Mouse (Mus musculus) thymus, postnatal 4 days (tissue): ENCODE data around the gene Uvrag.
A peak's percentile ranks its signal among the peaks of the same experiment; 100 is the strongest.
"Not testable (repeated sequence)": the region's sequence is repeated elsewhere in the genome, so short reads cannot be mapped to it uniquely, and the experiment has no call there.

ENCODE experiments used
- DNase-seq: peaks from one replicate; pipeline ENCODE4 v3.0.0; 2021

The Uvrag gene

DNA sequence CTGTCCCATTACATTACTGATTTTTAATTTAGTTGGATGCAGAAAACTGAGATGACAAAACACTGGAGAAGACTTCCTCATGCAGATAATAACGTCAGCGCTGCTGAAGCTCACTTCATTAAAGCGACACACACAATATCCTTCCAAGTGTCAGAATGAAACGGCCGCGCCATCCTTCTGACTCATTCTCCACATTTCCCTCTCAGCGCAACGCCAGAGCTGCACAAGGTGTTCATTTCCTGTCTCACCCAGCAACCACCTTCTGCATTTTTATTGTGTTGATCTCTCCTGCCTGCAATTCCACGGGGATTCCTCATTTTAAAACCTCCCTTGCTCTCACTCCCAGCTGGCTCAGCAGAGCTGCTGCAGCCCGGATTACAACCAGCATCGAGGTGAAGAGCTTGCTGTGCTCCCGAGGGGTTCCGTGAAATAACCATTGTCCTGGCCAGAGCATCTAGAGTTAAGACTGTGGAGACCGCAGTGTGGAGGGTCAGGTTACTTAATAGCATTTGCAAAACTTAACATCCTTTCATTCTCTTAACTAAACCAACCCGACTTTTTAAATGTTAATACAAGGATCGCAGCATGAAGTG, 172.8 kb downstream of the Uvrag start:
- DNase-seq = no peak

DNA sequence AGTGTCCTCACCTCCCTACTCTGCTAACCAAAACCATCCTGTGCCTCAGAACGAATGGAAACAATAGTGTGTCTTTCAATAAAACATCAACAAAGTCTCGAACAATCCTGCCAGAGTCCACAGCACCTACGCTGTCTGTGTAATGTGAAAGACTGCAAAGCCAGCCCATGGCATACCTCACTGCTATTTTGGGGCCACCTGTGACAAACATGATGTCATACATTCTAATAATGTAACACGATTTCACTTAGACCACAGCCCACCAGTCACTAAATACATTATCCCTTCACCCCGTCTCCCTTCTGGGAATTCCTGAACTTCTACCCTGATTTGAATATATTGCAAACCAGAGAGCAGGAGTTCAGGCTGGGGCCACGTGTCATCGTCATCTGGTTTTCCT, 173.3 kb downstream of the Uvrag start:
- DNase-seq = no peak

GRCm38 (mm10) chr7:98963581-98963980, 177.4 kb downstream of the Uvrag start:
- not testable (repeated sequence) for DNase-seq

- peak; percentile 80 for DNase-seq
Observed at GRCm38 (mm10) chr7:98962547-98963311, 178.2 kb downstream of the Uvrag start.

- DNase-seq = no peak
Observed at GRCm38 (mm10) chr7:98962074-98962473, 178.9 kb downstream of the Uvrag start.

DNA sequence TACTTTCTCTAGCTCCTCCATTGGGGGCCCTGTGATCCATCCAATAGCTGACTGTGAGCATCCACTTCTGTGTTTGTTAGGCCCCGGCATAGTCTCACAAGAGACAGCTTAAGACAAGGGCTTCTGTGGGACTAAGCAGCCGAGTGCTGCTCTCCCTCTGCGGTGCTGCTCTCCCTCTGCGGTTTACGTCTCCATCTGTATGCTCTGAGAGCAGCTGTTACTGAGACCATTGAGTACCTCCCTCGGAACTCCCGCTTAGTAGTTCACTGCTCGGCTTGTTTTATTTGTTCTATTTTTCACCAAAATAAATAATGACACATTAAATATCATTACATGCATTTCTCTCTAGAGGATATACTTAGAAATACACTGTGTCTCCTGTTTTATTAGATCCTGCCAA, 180.7 kb downstream of the Uvrag start:
- DNase-seq = no peak

DNA sequence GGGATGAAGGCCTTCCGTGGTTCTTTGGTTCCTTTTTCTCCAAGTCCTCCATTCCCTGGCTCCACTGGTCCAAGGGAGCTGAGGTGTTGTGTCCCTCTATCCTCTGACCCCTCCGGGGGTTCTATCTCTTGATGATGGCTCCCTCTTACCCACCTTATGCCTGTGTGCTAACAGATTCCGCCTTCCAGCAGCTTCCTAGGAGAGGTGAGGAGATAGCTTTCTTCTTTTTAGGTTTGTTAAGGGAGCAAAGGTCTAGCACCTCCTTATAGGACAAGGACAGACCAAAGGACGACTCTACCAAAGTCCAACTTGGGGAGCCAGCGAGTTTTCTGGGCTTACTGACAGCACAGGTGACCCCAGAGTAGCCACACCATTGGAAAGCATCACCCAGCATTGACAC, 181.7 kb downstream of the Uvrag start:
- no peak for DNase-seq

DNA sequence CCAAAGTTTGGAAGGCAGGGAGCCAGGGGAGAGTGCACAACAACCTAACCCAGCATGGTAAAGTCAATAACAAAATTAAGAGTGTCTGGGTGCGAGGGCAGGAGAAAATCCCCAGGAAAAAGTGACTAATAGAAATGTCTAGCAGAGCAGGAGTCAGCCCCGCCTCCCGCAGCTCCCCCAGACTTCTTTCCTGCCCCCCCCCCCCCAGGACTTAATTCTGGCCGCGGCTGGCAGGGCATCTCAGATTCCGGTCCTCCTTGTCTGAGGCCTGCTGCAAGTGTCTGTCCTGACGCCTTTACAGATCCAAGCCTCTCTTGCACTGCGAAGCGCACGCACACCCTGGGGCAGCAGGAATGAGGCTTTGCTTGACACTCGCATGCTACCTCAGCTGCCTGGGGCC, 182.8 kb downstream of the Uvrag start:
- DNase-seq = no peak

GRCm38 (mm10) chr7:98957111-98957741, 183.7 kb downstream of the Uvrag start:
- DNase-seq = no peak

DNA sequence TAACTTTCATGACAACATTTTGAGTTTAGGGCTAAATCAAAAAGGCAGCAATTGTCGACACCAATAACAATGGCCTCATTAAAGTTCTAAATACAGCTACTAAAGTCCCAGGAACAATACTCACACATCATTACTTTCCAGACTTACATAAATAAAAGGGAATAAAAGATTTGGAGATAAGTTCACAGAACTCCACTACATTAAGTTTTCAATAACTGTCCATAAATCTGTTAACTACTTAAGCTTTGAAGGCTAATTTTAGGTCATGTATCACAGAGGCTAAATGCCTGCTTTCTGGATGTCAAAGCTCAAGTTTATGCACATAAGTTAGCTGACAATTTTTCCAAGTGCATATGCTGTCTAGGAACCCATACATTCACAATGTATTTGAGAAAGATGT, 184.3 kb downstream of the Uvrag start:
- no peak for DNase-seq

- no peak for DNase-seq
Observed at GRCm38 (mm10) chr7:98953649-98954048, 187.3 kb downstream of the Uvrag start.

DNA sequence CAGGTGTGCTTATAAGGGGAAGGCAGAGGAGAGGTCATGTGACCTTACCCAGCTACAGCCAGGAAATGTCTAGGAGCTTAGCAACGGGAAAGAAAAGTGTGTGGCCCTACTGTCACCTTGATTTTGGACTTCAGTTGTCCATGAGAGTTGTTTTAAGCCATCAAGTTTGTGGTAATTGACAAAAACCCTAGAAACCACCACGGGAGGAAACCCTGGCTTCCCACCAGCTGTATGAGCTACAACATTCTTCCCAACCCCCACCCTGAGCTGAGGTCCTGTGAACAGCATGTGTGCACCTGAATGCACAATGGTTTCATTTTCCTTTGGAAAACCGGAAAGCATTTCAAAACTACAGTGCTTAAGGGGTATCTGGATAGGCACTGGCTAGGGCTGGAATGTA, 196.0 kb downstream of the Uvrag start:
- no peak for DNase-seq

DNA sequence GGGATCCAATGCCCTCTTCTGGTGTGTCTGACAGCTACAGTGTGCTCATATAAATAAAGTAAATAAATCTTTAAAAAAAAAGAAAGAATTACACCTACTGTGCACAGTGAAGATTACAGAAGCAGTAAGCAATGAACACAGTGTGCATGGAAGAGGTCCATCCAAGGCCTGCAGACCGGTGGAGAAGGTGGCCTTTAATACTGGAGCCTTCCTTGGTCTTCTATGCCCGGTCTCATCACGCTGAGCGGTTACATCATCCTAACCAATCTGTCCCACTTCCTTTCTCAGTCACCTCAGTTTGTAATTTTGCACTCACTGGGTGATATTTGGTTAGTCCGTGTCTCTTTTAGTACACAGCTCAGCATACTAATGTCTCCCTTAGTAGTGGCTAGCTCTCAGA, 197.3 kb downstream of the Uvrag start:
- no peak for DNase-seq

- DNase-seq = no peak
Observed at GRCm38 (mm10) chr7:98942746-98943145, 198.2 kb downstream of the Uvrag start.

GRCm38 (mm10) chr7:98939194-98939593, 201.7 kb downstream of the Uvrag start:
- no peak for DNase-seq

DNA sequence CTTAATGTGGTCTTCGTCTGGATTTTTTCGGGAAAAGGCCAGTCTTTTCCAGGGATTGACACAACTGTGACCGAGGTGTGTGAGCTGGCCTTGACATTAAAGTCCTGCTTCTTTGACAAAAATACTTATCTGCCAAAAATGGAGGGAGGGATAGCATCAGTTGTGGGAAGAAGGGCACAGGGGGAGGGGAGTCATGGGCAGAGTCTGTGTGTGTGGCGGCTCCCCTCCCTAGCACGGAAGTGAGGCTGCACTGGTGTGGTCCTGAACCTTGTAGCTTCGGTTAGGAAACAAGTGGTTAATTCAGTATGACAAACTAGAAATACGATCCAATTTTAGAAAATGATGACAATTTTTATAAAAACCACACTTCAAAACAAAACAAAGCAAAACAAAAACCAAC, 202.3 kb downstream of the Uvrag start:
- no peak for DNase-seq

GRCm38 (mm10) chr7:98937079-98937813, 203.7 kb downstream of the Uvrag start:
- no peak for DNase-seq

DNA sequence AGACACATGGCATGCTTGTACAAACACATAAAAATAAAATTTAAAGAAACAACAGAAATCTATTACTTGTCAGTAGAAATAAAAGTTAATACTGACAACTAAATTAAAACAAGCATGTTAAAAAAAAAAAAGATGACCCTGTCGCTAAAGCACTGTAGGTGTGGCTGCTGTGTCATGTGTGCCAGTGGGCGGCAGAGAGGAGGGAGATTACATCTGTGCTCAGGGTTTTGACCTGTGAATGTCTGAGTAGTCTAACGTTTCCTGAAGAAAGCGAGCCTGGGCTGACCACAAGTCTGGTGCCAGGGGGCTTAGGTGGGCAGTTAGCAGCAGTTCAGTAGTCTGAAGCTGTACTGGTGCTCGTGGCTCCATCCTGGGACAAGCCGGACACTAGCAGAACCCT, 205.2 kb downstream of the Uvrag start:
- no peak for DNase-seq

GRCm38 (mm10) chr7:98935193-98935592, 205.7 kb downstream of the Uvrag start:
- no peak for DNase-seq

- no peak for DNase-seq
Observed at GRCm38 (mm10) chr7:98928336-98929025, 212.5 kb downstream of the Uvrag start.

DNA sequence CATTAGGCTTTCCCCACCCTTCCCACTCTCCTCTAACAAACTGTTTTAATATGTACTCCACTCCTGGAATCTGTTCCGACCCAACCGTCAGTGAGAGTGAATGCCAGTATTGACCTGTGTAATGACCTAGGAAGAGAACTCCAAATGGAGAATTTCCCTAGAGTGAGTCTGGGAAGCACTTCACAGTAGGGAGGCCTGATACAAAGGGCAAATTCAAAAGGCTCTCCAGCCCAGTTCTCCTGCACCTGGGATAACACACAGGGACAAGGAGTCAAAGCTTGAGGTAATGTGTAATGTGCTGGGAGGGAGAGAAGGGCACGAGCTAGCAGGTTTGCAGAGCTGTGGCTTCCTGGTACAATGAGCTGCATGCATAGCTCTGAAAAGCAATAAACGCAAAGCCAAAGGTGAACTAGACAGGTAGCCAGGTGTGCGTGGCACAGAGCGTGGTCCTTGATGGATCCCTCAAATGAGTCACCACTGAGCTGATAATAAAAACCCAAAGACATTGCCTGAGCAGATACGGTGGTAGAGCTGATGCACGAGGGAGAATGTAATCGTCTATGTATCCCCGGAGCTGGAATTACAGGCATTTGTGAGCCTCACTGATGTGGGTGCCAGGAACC, 213.9 kb downstream of the Uvrag start:
- no peak for DNase-seq

DNA sequence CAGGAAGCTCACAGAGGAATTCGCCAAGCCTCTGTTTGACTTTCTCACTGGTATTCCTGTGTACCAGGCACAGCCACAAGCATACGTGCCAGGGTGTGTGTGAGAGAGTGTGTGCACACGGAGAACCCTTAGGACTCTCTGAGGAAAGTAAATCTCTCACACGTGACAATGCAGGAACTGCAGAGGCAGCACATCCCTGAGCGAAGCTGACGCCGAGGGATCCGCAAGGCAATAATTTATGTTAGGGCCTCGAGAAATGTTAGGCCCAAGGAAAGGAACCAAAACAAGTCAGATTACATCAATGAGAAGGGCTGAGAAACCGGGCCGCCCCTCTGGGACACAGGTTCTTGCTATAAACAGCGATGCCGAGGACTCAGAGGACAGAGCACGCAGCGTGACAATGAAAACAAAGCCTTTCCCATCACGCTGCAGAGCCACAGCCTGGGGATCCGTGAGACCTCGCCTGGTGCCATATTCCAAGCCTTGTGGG, 216.5 kb downstream of the Uvrag start:
- no peak for DNase-seq
